In genomic region chrX:99659496-99660140, GRCm38 (mm10) we compare ENCODE assay signal across 11 mouse cellular contexts.
DNase-seq lines count a peak whose midpoint lies in the region; ATAC-seq and TF ChIP-seq lines count a peak whose summit lies in the region.
"Had no signal": no experiment of that assay in that cellular context is flagged by ENCODE, and none has a peak within 500 bp of the region (broad histone marks: within the 10 kb centered on the region; RNA-seq: fewer than 3 reads in every experiment).

No protein-coding gene starts in this region.

- 0 out of 2 replicates have a peak, but pooled peaks have one; percentile 56 for ATAC-seq in lung, embryonic 15.5 days (ENCODE audit: borderline replicate concordance, extremely low read depth, low FRiP score, low TSS enrichment)
- no peak for ATAC-seq in lung, postnatal 0 days
- peak; percentile 73 for ATAC-seq in embryonic facial prominence, embryonic 11.5 days (replicated peaks; ENCODE audit: insufficient number of reproducible peaks, low FRiP score, low TSS enrichment, low read depth)
- ATAC-seq in stomach, embryonic 16.5 days (ENCODE audit: insufficient read depth, low FRiP score) = peak; percentile 47; the same call in 1 of the 2 replicates

- TF ChIP-seq EP300 in lung, postnatal 0 days (IDR thresholded peaks at IDR 0.05) = no peak

- intact Hi-C loops in gastrocnemius, postnatal 36 days (cut with DNase I) = loop anchor here (2.0 to 10.0 kb wide), 3 partner anchors 127 to 675 kb away; no protein-coding TSS in a partner anchor

- H3K9me3 ChIP-seq in lung, embryonic 15.5 days = no peaks in the 10 kb centered on the region
- H3K9me3 ChIP-seq in lung, postnatal 0 days (ENCODE audit: low read length) = no peaks in the 10 kb centered on the region
- no peaks in the 10 kb centered on the region for H3K9me3 ChIP-seq in embryonic facial prominence, embryonic 11.5 days (replicated peaks; ENCODE audit: control insufficient read depth, low read length)
- no peaks in the 10 kb centered on the region for H3K9me3 ChIP-seq in stomach, embryonic 16.5 days (replicated peaks; ENCODE audit: control insufficient read depth, low read length)
- H3K9me3 ChIP-seq: hindbrain, embryonic 15.5 days had no signal

- H3K27ac ChIP-seq in lung, embryonic 15.5 days = no peak overlapping the region
- no peak overlapping the region for H3K27ac ChIP-seq in lung, postnatal 0 days (ENCODE audit: low read length)
- no peak overlapping the region for H3K27ac ChIP-seq in embryonic facial prominence, embryonic 11.5 days (replicated peaks; ENCODE audit: low read depth, low read length)
- H3K27ac ChIP-seq in stomach, embryonic 16.5 days (ENCODE audit: low read length) = no peak overlapping the region
- no peak overlapping the region for H3K27ac ChIP-seq in kidney, adult 2 months (ENCODE audit: insufficient read depth, low read depth, low read length)
- H3K27ac ChIP-seq: hindbrain, embryonic 15.5 days; layer of hippocampus, adult 2 months had no signal

- no peak for TF ChIP-seq POLR2A in kidney, adult 2 months (IDR thresholded peaks at IDR 0.05; ENCODE audit: low read depth, low read length)

- no peak overlapping the region for H3K9ac ChIP-seq in lung, embryonic 15.5 days
- H3K9ac ChIP-seq in lung, postnatal 0 days (replicated peaks; ENCODE audit: low read depth) = no peak overlapping the region
- H3K9ac ChIP-seq in embryonic facial prominence, embryonic 11.5 days (replicated peaks; ENCODE audit: low read length) = no peak overlapping the region
- H3K9ac ChIP-seq in stomach, embryonic 16.5 days (ENCODE audit: low read length) = no peak overlapping the region
- H3K9ac ChIP-seq: hindbrain, embryonic 15.5 days had no signal

- no peak overlapping the region for H3K4me3 ChIP-seq in lung, embryonic 15.5 days
- no peak overlapping the region for H3K4me3 ChIP-seq in lung, postnatal 0 days (ENCODE audit: low read depth, low read length)
- no peak overlapping the region for H3K4me3 ChIP-seq in embryonic facial prominence, embryonic 11.5 days (ENCODE audit: low read depth, low read length)
- H3K4me3 ChIP-seq in stomach, embryonic 16.5 days (replicated peaks; ENCODE audit: low read length) = no peak overlapping the region
- no peak overlapping the region for H3K4me3 ChIP-seq in kidney, adult 2 months (ENCODE audit: insufficient read depth, low read depth, low read length)
- H3K4me3 ChIP-seq: erythroblast, embryonic 14.5 days; hindbrain, embryonic 15.5 days; layer of hippocampus, adult 2 months had no signal

- no peak for DNase-seq in lung, postnatal 0 days (ENCODE audit: low spot score)
- peak; percentile 64 for DNase-seq in embryonic facial prominence, embryonic 11.5 days (ENCODE audit: low spot score)
- DNase-seq in gastrocnemius, postnatal 36 days = peak; percentile 13
- DNase-seq in adrenal gland, postnatal 10 days = no peak
- no peak for DNase-seq in kidney, adult 2 months
- DNase-seq: kidney, adult 18-20 months had no signal

- TF ChIP-seq CTCF in lung, postnatal 0 days (IDR thresholded peaks at IDR 0.05) = no peak
- TF ChIP-seq CTCF in kidney, adult 2 months (conservative IDR thresholded peaks at IDR 0.05; ENCODE audit: insufficient read depth, insufficient read length, low read depth, low read length) = no peak

- H3K4me1 ChIP-seq in lung, embryonic 15.5 days = no peaks in the 10 kb centered on the region
- no peaks in the 10 kb centered on the region for H3K4me1 ChIP-seq in lung, postnatal 0 days (ENCODE audit: insufficient read depth, low read depth, low read length)
- no peaks in the 10 kb centered on the region for H3K4me1 ChIP-seq in embryonic facial prominence, embryonic 11.5 days (ENCODE audit: control insufficient read depth, insufficient read depth, low read length)
- H3K4me1 ChIP-seq in stomach, embryonic 16.5 days (ENCODE audit: control insufficient read depth, insufficient read depth, low read length) = no peaks in the 10 kb centered on the region
- H3K4me1 ChIP-seq in kidney, adult 2 months (ENCODE audit: control insufficient read depth, insufficient read depth, low read length) = no peaks in the 10 kb centered on the region
- H3K4me1 ChIP-seq: hindbrain, embryonic 15.5 days had no signal

- 31% methylated on average over 7 of the region's 8 CpGs for WGBS in lung, embryonic 15.5 days
- 38% methylated on average over 8 of the region's 8 CpGs for WGBS in lung, postnatal 0 days
- WGBS in embryonic facial prominence, embryonic 11.5 days = 18% methylated on average over 4 of the region's 8 CpGs
- WGBS in stomach, embryonic 16.5 days = 38% methylated on average over 8 of the region's 8 CpGs
- WGBS in kidney, adult 2 months = 75% methylated on average over 4 of the region's 8 CpGs

- H3K4me2 ChIP-seq in lung, embryonic 15.5 days = no peak overlapping the region
- no peak overlapping the region for H3K4me2 ChIP-seq in lung, postnatal 0 days (replicated peaks; ENCODE audit: low read depth, low read length)
- H3K4me2 ChIP-seq in embryonic facial prominence, embryonic 11.5 days (ENCODE audit: low read depth, low read length) = no peak overlapping the region
- no peak overlapping the region for H3K4me2 ChIP-seq in stomach, embryonic 16.5 days (ENCODE audit: low read depth, low read length)
- H3K4me2 ChIP-seq: hindbrain, embryonic 15.5 days had no signal

- H3K27me3 ChIP-seq in lung, embryonic 15.5 days = peaks cover 3% of the 10 kb centered on the region
- 0 out of 2 replicates have a peak, but pooled peaks cover 2% of the 10 kb centered on the region for H3K27me3 ChIP-seq in lung, postnatal 0 days (replicated peaks; ENCODE audit: insufficient read depth, low read length)
- H3K27me3 ChIP-seq in embryonic facial prominence, embryonic 11.5 days (ENCODE audit: control insufficient read depth, insufficient read depth, low read length) = no peaks in the 10 kb centered on the region; the same call in 1 of the 2 replicates
- peaks cover 22% of the 10 kb centered on the region for H3K27me3 ChIP-seq in stomach, embryonic 16.5 days (ENCODE audit: control insufficient read depth, insufficient read depth, low read length)
- no peaks in the 10 kb centered on the region for H3K27me3 ChIP-seq in kidney, adult 2 months (replicated peaks; ENCODE audit: control insufficient read depth, insufficient read depth, low read length)

- no peaks in the 10 kb centered on the region for H3K36me3 ChIP-seq in lung, embryonic 15.5 days
- H3K36me3 ChIP-seq in lung, postnatal 0 days (ENCODE audit: insufficient read depth, low read length) = no peaks in the 10 kb centered on the region
- H3K36me3 ChIP-seq in embryonic facial prominence, embryonic 11.5 days (replicated peaks; ENCODE audit: control insufficient read depth, insufficient read depth, low read depth, low read length) = no peaks in the 10 kb centered on the region
- H3K36me3 ChIP-seq in stomach, embryonic 16.5 days (ENCODE audit: control insufficient read depth, insufficient read depth, low read length) = no peaks in the 10 kb centered on the region
- H3K36me3 ChIP-seq in kidney, adult 2 months (ENCODE audit: control insufficient read depth, insufficient read depth, low read length) = no peaks in the 10 kb centered on the region
- H3K36me3 ChIP-seq: hindbrain, embryonic 15.5 days had no signal

Comparison
In these comparisons a context has a peak if more than half of its experiments do, and no peak if none do; other contexts are left out.
1. DNase-seq: peak in embryonic facial prominence, embryonic 11.5 days (single experiment) and gastrocnemius, postnatal 36 days (2 of 2); none in lung, postnatal 0 days (single experiment), adrenal gland, postnatal 10 days (single experiment) and kidney, adult 2 months (single experiment).